Mouse (Mus musculus) midbrain, embryonic 11.5 days (tissue): ENCODE results near the gene Fam122a. TPM values are rescaled to one million over a fixed set of nuclear protein-coding genes. Genes with fewer than 3 reads are reported as not detected.

Source experiments
- ATAC-seq: fragments of 200-750 bp; cut with Nextera tagmentation; 2 replicates; pipeline ENCODE4 v1.8.0; 2017; ENCODE audit warnings: moderate TSS enrichment, moderate library complexity; ENCODE audit not compliant: low FRiP score
- DNase-seq: peaks from one replicate; pipeline ENCODE4 v3.0.0; 2015; ENCODE audit warnings: low spot score; ENCODE audit errors: missing footprints
- H3K27ac ChIP-seq: fragments of 300-500 bp; sonication (generic); 2 replicates; pipeline ENCODE4 v1.5.1; 2014; ENCODE audit warnings: low read depth, low read length
- H3K27me3 ChIP-seq: fragments of 300-500 bp; sonication (generic); 2 replicates; pipeline ENCODE4 v1.6.1; 2014; ENCODE audit warnings: mild to moderate bottlenecking, low read length, moderate library complexity, mixed read lengths; ENCODE audit not compliant: control insufficient read depth, insufficient read depth
- H3K36me3 ChIP-seq: fragments of 300-500 bp; sonication (generic); 2 replicates; pipeline ENCODE4 v1.6.1; 2014; ENCODE audit warnings: mild to moderate bottlenecking, low read length, moderate library complexity, mixed read lengths; ENCODE audit not compliant: control insufficient read depth, insufficient read depth
- H3K4me1 ChIP-seq: fragments of 300-500 bp; sonication (generic); 2 replicates; pipeline ENCODE4 v1.6.1; 2014; ENCODE audit warnings: low read length; ENCODE audit not compliant: control insufficient read depth, insufficient read depth
- H3K4me2 ChIP-seq: fragments of 300-500 bp; sonication (generic); 2 replicates; pipeline ENCODE4 v1.6.1; 2014; ENCODE audit warnings: mild to moderate bottlenecking, moderate library complexity
- H3K4me3 ChIP-seq: fragments of 300-500 bp; sonication (generic); 2 replicates; pipeline ENCODE4 v1.5.1; 2014; ENCODE audit warnings: low read depth, low read length
- H3K9ac ChIP-seq: fragments of 300-500 bp; sonication (generic); 2 replicates; pipeline ENCODE4 v1.6.1; 2014; ENCODE audit warnings: low read length
- H3K9me3 ChIP-seq: fragments of 300-500 bp; sonication (generic); 2 replicates; pipeline ENCODE4 v1.6.1; 2016; ENCODE audit warnings: low read length; ENCODE audit not compliant: control insufficient read depth
- WGBS: fragments of 180-500 bp; shearing (Covaris S2); extraction: QIAGEN DNeasy Blood & Tissue Kit; methylation state at CpG from one replicate; pipeline ENCODE4 v1.1.7; 2014; 5-methylcytosine and 5-hydroxymethylcytosine counted together
- polyA plus RNA-seq: library from polyadenylated mRNA; unstranded; fragments of >200 nt; fragmentation: Nextera tagmentation; extraction: Ambion mirVana; gene quantifications from 2 replicates; pipeline ENCODE4 v1.2.1, GENCODE M21; 2014

Gene Fam122a
- polyA plus RNA-seq, 1 experiment from 2014 or later = 50.6 TPM

DNA sequence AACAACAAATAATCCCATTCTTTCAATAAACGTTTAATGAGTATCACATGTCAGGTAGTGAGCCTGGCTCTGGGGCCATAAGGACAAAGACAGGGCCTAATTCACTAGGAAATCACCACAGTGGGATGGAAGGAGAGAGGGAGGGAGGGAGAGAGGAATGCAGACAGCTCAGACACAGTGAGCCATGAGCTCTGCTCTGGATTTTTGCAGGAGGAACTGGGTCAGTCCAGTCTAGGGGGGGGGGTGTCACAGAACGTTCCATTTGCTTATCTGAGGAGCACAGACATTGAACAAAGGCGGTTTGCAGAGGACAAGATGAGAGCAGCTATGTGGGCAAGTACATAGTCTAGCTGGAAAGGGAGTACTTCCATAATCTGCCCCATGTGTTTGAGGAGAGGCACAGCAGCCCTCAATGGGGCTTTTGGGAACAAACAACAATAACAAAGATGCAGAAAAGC lies 24.7 kb downstream of the Fam122a start:
- Histone ChIP-seq H3K9me3 (no peaks in the 10 kb centered on the region), H3K4me3 (no peak overlapping the region), H3K27ac (peak overlapping the region; percentile 36; the same call in 1 of the 2 replicates), H3K4me1 (peaks cover 7% of the 10 kb centered on the region), H3K9ac (no peak overlapping the region), H3K27me3 (no peaks in the 10 kb centered on the region), H3K4me2 (no peak overlapping the region), H3K36me3 (no peaks in the 10 kb centered on the region)
- peak; percentile 76; the same call in 1 of the 2 replicates for ATAC-seq
- WGBS = 29% methylated on average over 3 of the region's 3 CpGs
- peak; percentile 89 for DNase-seq

GRCm38 (mm10) chr19:24451626-24452025 lies 25.5 kb downstream of the Fam122a start:
- Histone ChIP-seq H3K4me1 (peaks cover 7% of the 10 kb centered on the region), H3K27ac (no peak overlapping the region), H3K9ac (no peak overlapping the region), H3K4me3 (no peak overlapping the region), H3K9me3 (no peaks in the 10 kb centered on the region), H3K36me3 (no peaks in the 10 kb centered on the region), H3K27me3 (no peaks in the 10 kb centered on the region), H3K4me2 (no peak overlapping the region)
- WGBS = 90% methylated on average over 3 of the region's 3 CpGs
- DNase-seq = no peak
- ATAC-seq = no peak

- H3K36me3 ChIP-seq = no peaks in the 10 kb centered on the region
- WGBS = 94% methylated on average over 8 of the region's 8 CpGs
- no peak overlapping the region for H3K27ac ChIP-seq
- no peaks in the 10 kb centered on the region for H3K27me3 ChIP-seq
- H3K4me3 ChIP-seq = no peak overlapping the region
- ATAC-seq = no peak
- DNase-seq = no peak
- no peaks in the 10 kb centered on the region for H3K9me3 ChIP-seq
- peaks cover 7% of the 10 kb centered on the region for H3K4me1 ChIP-seq
- no peak overlapping the region for H3K4me2 ChIP-seq
- H3K9ac ChIP-seq = no peak overlapping the region
Observed at GRCm38 (mm10) chr19:24450740-24451139, 26.4 kb downstream of the Fam122a start.

DNA sequence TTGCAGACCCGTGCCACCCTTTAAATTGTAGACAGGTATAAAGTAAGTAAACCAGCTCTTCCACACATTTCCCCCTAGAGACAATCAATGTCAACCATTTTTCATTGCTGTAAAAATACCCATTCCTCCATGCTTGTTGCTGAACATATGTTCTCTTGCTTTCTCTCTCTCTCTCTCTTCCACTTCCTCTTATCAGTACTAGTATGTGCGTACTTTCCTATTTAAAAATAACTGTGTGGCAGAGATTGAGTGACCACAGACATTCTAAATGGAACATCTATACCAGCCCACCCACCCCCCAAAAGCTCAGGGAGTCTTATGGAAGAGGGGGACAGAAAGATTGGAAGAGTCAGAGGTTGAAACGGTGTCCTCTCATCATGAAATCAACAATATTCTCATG lies 32.8 kb downstream of the Fam122a start:
- Histone ChIP-seq H3K27me3 (no peaks in the 10 kb centered on the region), H3K9ac (no peak overlapping the region), H3K4me1 (no peaks in the 10 kb centered on the region), H3K4me3 (no peak overlapping the region), H3K4me2 (no peak overlapping the region), H3K27ac (no peak overlapping the region), H3K9me3 (no peaks in the 10 kb centered on the region), H3K36me3 (no peaks in the 10 kb centered on the region)
- ATAC-seq (no peak), DNase-seq (no peak)
- 91% methylated on average over 3 of the region's 3 CpGs for WGBS

GRCm38 (mm10) chr19:24439715-24440114 lies 37.4 kb downstream of the Fam122a start:
- H3K4me1 ChIP-seq = no peaks in the 10 kb centered on the region
- no peak for ATAC-seq
- H3K27me3 ChIP-seq = no peaks in the 10 kb centered on the region
- no peaks in the 10 kb centered on the region for H3K9me3 ChIP-seq
- 75% methylated on average over 4 of the region's 4 CpGs for WGBS
- H3K4me2 ChIP-seq = no peak overlapping the region
- H3K9ac ChIP-seq = no peak overlapping the region
- DNase-seq = no peak
- H3K27ac ChIP-seq = no peak overlapping the region
- H3K36me3 ChIP-seq = no peaks in the 10 kb centered on the region
- H3K4me3 ChIP-seq = no peak overlapping the region

- WGBS = 84% methylated on average over 6 of the region's 6 CpGs
- ATAC-seq = no peak
- H3K4me1 ChIP-seq = no peaks in the 10 kb centered on the region
- H3K9ac ChIP-seq = no peak overlapping the region
- no peaks in the 10 kb centered on the region for H3K36me3 ChIP-seq
- H3K4me2 ChIP-seq = no peak overlapping the region
- H3K9me3 ChIP-seq = no peaks in the 10 kb centered on the region
- DNase-seq = no peak
- no peak overlapping the region for H3K27ac ChIP-seq
- no peaks in the 10 kb centered on the region for H3K27me3 ChIP-seq
- H3K4me3 ChIP-seq = no peak overlapping the region
Observed at GRCm38 (mm10) chr19:24434291-24434690, 42.9 kb downstream of the Fam122a start.

DNA sequence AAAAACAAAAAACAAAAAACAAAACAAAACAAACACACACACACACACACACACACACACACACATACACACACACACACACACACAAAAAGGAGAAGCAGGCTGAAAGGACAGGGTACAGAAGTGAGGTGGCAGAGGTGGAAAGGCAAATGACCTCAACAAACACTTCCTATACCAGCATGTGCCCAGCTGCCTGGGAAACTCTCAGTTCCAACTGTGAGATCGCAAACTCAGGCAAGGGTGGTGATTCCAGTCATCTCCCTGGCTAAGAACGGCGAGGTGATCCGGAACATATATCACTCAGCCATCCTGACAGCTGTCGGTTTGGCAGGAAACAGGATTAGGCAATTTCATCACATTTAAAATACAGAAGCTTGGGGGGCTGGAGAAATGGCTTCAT lies 44.7 kb downstream of the Fam122a start:
- Histone ChIP-seq H3K9ac (no peak overlapping the region), H3K4me3 (no peak overlapping the region), H3K4me1 (no peaks in the 10 kb centered on the region), H3K4me2 (no peak overlapping the region), H3K27me3 (no peaks in the 10 kb centered on the region), H3K36me3 (no peaks in the 10 kb centered on the region), H3K27ac (no peak overlapping the region), H3K9me3 (no peaks in the 10 kb centered on the region)
- ATAC-seq (no peak), DNase-seq (no peak)
- WGBS = 90% methylated on average over 5 of the region's 5 CpGs

DNA sequence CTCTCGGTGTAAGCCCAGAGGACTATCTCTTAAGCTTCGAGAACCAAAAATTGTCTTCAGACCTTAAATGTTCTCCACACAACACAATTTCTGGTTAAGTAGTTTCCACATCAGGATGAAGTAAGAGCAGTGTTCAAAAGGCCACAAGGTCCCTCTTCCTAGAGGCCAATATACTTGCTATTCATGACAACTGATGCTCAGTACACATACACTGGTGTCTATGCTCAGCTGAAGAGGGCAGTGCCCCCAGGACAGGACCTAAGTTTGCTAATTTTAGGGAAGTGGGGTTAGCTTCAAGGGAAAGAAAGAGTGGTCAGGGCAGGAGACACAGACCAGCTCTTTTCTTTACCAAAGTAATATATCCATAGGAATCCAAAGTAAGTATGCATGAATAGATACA lies 45.8 kb downstream of the Fam122a start:
- DNase-seq = no peak
- H3K27ac ChIP-seq = no peak overlapping the region
- H3K4me3 ChIP-seq = no peak overlapping the region
- ATAC-seq = no peak
- no peaks in the 10 kb centered on the region for H3K36me3 ChIP-seq
- no peaks in the 10 kb centered on the region for H3K4me1 ChIP-seq
- WGBS = 97% methylated on average over 2 of the region's 2 CpGs
- H3K27me3 ChIP-seq = no peaks in the 10 kb centered on the region
- H3K4me2 ChIP-seq = no peak overlapping the region
- no peak overlapping the region for H3K9ac ChIP-seq
- H3K9me3 ChIP-seq = no peaks in the 10 kb centered on the region

DNA sequence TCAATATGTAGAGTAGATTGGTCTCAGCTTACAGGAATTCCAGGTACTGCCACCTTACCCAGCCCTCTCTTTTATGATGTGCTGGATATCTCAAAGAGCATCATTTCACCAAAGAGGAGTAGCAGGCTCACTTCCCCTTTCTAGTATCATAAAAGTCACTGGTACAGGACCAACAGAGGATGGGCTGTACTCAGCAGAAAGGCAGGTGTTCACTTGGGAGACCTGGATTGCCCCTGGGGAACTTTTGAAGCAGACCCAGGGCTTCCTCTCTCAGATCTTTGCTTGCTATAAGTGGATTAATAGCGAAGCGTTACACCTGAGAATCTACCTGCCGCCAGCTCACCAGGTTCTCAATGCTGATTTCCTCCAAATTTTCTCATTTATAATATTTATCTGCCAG lies 49.1 kb downstream of the Fam122a start:
- no peak for DNase-seq
- no peak for ATAC-seq
- Histone ChIP-seq H3K4me1 (no peaks in the 10 kb centered on the region), H3K27ac (no peak overlapping the region; the same call in 1 of the 2 replicates), H3K4me3 (no peak overlapping the region), H3K9ac (no peak overlapping the region), H3K4me2 (no peak overlapping the region), H3K27me3 (no peaks in the 10 kb centered on the region), H3K36me3 (no peaks in the 10 kb centered on the region), H3K9me3 (no peaks in the 10 kb centered on the region)
- WGBS = 100% methylated on average over 3 of the region's 3 CpGs

GRCm38 (mm10) chr19:24427258-24427657 lies 49.9 kb downstream of the Fam122a start:
- H3K4me2 ChIP-seq = no peak overlapping the region
- DNase-seq (no peak), ATAC-seq (no peak)
- H3K9me3 ChIP-seq = no peaks in the 10 kb centered on the region
- H3K4me1 ChIP-seq = no peaks in the 10 kb centered on the region
- no peaks in the 10 kb centered on the region for H3K36me3 ChIP-seq
- no peak overlapping the region for H3K4me3 ChIP-seq
- H3K27me3 ChIP-seq = no peaks in the 10 kb centered on the region
- H3K27ac ChIP-seq = no peak overlapping the region
- 82% methylated on average over 4 of the region's 4 CpGs for WGBS
- H3K9ac ChIP-seq = no peak overlapping the region
